Mouse (Mus musculus): ENCODE data around the gene Akr1cl.

DNA sequence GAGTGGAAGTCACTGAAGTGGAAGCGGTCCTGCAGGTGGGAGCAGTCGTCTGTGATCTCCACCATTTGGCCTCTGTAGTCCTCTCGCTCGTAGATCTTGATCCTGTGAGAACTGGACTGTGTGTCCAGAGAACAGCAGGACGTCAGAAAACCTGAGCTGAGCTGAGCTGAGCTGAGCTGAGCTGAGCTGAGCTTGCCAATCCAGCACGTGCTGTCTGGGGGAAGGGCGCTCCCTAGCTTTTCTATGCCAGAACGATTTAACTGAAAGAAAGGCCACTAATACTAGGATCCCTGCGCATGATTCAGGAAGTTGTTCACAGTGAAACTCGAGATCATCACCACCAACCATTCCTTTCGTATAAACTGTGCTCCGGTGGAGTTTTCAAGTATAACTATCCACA is 16.2 kb upstream of the Akr1cl start:
- no peak for TF ChIP-seq CTCF (IDR thresholded peaks at IDR 0.05; ENCODE audit: insufficient read depth, low read depth, low read length)
- TF ChIP-seq POLR2A (IDR thresholded peaks at IDR 0.05; ENCODE audit: insufficient read depth, low read depth, low read length): no peak
